Mouse (Mus musculus): ENCODE measurements around the gene Fam83e.

Fam83e gene

DNA sequence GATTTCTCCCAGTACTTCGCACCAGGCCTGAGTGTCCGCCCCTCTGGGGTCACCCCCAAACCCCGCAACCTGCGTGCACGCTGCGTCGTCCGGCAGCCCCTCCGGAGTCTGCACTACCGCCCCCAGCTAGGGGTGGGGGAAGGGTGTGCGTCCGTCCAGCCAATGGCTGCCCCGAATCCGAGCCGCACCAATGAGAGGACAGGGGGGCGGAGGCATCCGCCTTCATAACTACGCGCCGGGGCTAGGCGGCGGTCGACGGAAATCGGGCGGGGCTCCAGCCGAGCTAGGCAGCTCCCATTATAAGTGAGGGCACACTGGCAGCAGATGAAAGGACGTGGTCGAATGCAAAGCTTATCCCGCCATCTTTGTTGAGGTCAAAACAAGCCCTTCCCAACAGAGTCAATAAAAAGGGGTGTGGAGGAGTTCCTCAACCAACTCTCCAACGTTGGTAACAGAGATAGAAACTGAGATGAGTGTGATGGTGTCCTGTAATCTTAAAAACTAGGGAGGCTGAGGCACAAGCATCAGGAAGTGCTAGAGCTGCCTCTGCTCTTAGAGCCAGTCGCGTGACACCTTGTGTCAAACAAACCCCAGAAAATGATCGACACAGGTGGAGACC is 5.8 kb upstream of the Fam83e start, which contains the start of gene Rpl18:
Rpl18 (plus strand) TSS at position 368 of the 619 bp plus-strand sequence.
- peak; percentile 97 for DNase-seq (ENCODE audit: low spot score)

DNA sequence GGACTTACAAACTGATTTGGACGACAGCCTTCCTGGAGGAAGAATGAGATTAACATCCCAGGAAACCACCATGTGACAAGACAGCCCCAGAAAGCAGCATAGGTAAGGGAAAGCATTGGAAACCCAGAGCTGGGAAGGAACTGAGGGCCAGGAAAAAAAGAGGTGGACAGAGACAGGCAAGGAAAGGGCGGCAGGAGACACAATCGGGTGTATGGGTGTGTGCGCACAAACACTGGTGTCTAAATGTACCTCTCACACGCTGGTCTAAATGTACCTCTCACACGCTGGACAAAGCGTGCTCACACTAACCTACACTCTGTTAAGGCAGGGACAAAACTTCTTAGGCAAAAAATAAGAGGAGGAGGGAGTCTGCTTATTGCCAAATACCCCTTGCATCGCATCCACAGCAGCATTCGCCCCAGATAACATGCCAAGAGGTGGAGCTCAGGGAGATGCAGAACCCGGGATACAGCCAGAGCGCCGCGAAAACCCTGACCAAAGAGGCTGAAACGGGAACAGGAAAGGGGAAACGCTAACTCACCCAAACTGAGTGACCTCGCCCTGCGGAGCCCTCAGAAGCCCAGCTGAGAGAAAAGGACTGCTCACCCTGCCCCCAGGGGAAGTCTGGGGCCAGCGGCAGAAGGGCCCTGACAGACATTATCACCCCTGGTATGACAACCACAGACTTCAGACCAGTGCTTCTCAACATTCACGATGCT is 5.1 kb upstream of the Fam83e start:
- DNase-seq (ENCODE audit: low spot score) = no peak

DNA sequence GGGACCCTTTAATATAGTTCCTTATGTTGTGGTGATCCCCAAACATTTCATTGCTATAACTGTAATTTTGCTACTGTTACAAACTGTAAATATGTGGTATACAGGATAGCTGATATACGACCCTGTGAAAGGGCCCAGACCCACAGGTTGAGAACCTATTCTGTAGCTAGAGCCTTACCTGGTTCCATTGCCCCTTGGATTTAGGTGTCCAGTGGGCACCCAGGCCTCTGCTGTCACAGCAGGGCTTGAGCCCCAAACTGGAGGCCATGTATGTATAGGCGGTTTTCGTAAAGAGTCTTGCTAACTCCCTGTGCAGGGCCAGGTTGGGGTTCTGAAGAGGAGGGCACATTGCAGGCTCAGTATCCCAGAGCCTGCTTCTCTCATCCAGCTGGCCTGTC is 4.6 kb upstream of the Fam83e start:
- no peak for DNase-seq (ENCODE audit: low spot score)

DNA sequence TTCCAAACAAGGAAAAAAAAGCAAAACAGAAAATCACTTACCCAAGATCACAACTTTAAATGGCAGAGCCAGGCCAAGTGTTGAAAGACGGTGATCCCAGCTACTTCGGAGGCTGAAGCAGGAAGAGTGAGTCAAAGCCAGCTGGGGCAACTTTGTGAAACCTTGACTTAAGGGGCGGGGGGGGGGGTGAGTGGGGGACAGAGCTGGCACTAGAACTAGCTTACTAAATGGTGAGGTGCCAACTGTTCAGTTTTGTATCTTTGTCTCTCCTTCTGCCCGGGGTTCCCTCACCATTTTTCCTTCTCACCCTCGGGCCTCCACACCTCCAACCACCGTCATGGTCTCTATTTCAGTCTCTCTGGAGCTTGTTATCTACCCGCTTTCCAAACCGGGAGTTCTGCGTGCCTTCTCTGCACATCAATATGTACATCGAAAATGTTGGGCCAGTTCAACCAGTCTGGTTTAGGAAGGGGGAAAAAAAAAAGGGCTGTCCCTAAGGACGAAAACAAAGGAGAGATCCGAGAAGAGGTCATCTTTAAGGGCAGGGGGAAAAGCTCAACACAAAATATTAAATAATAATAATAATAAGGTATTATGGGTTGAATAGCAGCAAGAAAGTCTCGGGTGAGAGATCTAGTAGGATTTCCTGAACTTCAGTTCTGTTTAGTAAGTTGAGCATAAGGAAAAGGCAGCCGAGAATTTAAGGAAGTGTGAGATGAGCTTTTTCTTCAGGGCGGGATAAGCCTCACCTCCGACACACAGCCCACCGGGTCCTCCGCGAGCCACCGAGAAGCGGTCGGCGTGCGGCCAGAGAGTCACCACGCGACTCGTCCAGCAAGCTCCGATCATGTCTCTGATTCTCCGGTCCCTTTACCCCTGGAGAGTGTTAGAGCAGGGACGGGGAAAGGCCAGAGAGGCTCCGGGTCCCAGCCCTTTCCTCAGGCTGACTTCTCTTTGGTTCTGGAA is 3.8 kb upstream of the Fam83e start:
- no peak for DNase-seq (ENCODE audit: low spot score)

DNA sequence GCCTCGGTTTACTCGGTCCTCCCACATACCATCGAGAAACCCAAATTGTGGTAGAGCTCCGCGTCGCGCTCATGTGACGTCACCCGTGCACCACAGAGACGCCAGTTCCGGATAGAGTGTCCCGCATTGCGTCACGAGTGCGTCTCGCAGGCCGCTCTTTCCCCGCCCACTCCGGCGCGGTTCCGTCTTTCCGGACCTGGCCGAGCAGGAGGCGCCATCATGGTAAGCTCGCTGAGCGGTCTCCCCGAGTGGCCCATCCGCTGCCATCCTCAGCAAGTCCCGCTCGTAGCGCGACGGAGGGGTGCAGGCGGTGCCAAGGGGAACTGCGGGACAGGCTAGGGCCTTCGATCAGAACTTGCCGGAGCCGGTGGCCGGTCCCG is 3.1 kb upstream of the Fam83e start, which contains the start of gene Sphk2:
Sphk2 (minus strand) TSS at position 85 of the 380 bp plus-strand sequence.
- peak; percentile 94 for DNase-seq (ENCODE audit: low spot score)

DNA sequence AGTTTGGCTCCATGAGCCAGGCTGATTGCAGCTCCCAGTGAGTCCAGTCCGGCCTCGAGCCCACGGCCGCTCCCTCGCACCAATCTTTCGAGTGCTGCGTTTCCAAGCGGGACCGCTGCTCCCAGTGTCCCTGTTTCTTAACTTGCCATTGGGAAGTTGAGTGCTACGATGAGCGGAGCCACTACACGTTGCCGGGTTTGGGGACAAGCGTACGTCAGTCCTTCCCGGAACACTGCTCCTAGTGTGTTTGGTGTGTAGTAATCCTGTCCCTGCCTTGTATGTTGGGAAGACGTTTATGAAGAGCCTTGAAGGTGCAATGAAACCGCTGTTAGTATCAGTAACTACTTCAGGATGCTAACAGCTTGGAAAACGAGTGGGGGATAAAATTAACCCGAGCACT is 2.7 kb upstream of the Fam83e start:
- DNase-seq (ENCODE audit: low spot score) = no peak

DNA sequence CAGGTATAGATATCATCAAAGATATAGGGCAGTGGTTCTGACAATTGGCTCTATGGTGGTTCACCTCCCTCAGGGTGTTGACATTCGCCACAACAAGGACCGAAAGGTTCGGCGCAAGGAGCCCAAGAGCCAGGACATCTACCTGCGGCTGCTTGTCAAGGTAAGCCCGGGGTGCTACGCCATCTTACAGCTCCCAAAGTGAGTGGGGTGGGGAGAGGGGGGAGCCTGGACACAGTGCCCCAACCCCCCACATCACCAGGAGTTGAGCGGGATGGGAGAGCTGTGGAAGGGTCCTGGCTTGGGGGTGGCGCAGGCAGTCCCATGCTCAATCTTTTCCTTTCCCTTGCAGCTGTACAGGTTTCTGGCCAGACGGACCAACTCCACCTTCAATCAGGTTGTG is 1.8 kb upstream of the Fam83e start:
- no peak for DNase-seq (ENCODE audit: low spot score)

DNA sequence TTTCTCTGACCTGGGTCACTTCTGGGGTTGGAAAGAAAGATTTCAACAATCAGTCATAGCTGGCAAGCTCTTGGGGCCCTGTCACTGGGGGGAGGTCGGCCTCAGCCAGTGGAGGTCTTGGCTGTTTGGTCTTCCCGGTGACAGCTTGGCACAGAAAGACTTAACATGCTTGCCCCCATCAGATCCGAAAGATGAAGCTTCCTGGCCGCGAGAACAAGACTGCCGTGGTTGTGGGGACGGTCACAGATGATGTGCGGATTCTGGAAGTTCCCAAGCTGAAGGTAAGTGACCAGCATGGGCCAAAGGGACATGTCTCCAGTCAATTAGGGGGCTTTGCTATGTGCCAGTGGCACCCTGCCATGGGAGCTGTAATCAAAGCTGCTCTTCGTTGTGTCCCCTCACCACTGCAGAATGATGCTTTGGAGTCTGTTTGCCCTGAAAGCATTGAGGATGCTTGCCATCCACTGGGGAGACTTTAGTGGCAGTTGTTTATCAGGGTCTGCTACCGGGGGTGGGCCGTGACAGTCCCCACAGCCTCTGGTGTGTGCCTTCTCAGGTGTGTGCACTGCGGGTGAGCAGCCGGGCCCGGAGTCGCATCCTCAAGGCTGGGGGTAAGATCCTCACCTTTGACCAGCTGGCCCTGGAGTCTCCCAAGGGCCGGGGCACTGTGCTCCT is 1.1 kb upstream of the Fam83e start:
- no peak for DNase-seq (ENCODE audit: low spot score)

DNA sequence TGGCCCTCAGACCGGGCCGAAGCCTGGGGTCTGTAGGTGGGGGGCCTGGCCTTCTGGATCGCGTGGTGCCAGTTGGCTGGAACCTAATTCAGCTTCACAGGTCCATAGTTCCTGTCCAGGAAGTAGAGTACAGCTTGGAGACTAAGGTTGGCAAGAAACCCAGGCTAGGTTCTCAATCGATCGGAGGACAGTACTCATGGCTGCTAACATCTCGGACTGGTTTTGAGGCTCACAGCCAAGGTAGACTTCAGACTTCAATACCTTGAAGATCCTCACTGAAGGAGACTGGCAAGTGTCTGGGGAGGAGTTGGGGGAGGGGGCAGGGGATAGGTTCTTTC is 191 bp downstream of the Fam83e start:
- DNase-seq (ENCODE audit: low spot score) = no peak

DNA sequence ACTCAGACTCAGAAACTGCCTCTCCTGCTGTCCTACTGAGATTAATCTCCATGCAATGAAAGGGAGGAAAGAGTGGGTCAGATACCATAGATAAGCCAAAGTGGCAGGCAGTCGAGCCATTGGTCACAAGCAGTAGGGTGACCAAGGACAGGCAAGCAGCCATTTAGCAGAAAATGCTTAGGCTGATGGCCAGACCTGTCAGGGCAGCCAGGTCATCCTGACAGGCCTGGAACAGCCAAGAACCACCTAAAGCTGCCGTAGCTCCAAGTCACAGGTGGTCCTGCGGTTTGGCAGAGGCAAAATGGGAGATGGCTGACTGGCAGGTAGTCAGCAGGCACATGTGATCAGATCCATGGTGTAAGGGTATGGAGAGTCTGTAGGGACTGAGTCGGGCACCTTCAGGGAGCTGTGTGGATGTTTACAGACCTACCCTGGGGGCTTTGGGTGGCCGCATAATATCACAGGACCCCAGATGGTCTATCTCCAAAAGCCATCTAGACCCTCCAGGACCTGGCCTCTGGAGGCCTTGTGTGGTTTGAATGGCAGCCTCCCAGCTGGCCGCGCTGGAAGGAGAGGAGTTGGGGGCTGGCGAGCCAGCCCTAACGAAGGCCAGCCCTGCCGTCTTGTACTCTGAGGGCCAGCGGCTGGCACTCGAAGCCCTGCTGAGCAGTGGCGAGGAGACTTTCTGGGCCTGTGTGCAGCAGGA is 783 bp downstream of the Fam83e start:
- no peak for DNase-seq (ENCODE audit: low spot score)

DNA sequence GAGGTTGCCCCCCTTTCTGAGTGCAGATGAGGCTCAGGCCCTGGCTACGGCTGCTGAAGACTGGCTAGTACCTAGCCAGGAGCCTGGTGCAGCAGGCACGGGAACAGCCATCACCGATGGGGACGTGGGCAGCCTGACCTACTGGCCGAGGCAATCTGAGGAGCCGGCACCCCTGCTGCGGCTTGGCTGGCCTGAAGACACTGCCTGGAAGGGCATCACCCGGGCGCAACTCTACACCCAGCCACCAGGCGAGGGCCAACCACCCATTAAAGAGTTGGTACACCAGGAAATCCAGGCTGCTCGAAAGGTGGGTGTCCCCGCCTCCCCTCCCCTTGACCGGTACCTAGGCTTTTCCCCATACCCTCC is 1.3 kb downstream of the Fam83e start:
- DNase-seq (ENCODE audit: low spot score) = no peak

DNA sequence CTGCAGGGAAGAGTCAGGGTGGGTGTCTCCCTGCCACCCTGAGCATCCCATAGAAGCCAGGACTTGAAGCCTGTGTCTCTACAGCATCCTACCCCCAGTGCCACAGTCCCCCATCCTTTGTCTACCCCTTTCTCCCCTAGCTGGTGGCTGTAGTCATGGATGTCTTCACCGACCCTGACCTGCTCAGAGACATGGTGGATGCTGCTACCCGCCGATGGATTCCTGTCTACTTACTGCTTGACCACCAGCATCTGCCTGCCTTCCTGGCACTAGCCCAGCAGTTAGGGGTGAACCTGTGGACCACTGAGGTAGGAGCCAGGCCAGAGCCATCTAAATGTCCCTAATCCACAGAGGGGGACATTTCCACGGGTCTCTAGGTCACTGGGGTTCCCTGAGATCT is 2.3 kb downstream of the Fam83e start:
- no peak for DNase-seq (ENCODE audit: low spot score)

DNA sequence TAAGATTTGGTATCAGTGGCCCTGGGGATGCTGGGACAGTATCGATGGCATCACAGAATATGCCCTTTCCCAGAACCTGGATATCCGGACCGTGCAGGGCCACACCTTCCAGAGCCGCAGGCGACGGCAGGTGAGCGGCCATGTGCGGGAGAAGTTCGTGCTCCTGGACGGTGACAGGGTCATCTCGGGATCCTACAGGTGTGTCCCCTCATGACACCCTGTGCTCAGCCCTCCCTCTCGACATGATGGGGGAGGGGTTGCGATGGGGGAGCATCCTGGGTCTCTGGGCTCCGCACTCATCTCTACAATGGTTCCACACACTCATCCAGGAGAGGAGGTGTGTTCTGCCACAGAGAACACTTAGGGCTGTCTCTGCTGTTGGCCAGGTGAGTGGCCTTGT is 2.8 kb downstream of the Fam83e start:
- DNase-seq (ENCODE audit: low spot score) = no peak

DNA sequence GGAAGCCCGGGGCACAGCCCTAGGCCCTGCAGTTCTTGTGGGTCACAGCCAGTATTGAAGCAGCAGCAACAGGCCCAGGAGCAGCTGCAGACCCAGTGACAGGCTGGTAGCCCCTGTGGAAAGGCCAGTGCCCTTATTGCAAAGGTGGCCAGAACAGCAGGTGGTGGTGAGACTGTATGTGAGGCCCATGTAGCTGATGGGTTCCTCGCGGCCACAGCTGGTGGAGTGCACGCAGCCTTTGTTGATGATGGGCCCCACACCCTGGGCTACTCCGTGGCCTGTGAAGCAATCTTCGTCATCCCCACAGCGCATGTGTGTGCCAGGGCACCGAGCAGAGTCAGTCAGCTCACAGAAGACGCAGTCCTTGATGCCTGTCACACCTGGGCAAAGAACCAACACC is 4.1 kb downstream of the Fam83e start:
- no peak for DNase-seq (ENCODE audit: low spot score)

DNA sequence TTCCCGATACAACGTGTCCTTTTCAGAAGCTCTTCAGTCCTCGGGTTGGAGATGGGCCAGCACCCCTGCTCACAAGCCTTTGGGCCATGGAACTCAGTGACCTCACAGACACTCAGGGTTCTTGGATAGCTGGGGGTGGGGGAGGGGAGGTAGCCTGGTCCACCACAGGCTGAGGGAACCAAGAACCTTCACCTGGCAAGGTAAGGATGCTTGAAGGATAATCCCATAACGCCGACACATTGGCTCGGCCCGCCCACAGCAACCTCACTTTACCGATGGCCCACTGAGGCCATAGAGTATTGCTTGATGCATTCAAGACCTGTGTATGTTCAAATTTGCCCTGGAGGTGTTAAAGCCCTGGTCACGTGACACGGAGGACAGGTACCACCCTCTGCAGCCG is 4.7 kb downstream of the Fam83e start, which contains the start of gene Spaca4:
Spaca4 (minus strand) TSS at position 101 of the 400 bp plus-strand sequence.
- DNase-seq (ENCODE audit: low spot score) = no peak

DNA sequence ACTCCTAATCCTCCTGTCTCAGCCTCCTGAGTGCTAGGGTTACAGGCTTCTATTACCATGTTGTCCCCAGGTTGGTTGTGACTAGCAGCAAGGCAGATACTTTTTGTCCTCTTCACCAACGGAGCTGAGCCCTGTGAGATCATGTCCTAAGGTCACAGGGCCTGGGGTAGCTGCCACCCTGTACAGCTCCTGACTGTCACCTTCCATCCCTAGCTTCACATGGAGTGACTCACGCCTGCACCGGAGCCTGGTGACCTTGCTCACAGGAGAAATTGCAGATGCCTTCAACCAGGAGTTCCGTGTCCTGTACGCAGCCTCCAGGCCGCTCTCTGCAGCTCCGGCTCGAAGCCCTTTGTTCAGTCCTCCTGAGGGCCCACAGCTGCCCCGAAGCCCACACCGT is 5.4 kb downstream of the Fam83e start:
- no peak for DNase-seq (ENCODE audit: low spot score)

DNA sequence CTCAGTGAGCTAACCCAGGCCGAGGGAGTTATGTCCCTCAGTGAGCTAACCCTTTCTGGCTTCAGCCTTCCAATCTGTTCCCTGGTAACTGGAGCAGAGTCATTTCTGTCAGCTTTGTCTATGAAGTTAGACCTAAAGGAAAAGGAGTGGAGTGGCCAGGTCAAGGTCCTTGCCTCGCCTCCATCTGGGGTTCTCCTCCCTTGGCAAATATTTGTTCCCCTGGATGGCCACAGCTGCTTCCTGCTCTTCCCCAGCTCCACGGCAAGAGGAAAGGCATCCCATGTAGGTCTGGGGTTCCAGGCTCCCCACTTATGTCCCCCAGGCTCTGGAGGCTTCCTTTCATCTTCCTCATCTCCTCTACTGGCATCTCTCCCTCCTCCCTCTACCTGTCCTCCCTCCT is 6.6 kb downstream of the Fam83e start:
- DNase-seq (ENCODE audit: low spot score) = no peak

DNA sequence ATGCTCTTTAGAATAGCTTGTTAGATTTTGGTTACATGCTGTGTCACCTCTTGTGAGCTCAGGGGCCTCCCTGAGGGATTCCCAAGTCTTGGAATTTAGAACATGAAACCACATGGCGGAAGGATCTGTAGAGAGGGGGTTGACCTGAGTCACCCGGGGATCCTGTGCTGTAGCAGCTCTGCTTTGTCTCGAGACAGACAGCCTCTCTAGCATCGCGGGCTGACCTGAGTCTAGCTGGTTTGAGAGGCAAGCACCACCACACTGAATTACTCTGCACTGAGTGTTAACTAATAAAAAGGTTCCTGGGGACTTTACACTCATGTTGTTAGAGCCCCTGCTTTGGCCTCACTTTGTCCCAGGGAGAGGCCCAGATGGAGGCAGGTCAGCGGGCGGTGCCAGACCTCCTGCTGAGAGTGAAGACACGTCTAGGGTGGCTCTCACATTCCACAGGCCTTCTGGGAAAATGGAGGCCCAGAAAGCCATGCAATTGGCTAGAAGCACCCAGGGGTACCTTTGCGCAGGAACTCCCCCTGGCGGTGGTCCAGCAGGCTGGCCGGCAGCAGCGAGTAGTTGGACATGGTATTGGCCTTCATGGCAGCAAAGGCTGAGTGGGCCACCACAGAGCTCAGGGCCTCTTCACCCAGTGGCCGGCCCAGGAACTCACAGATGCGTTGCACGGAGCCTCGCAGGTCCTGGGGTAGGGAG is 9.9 kb downstream of the Fam83e start:
- peak; percentile 75 for DNase-seq (ENCODE audit: low spot score)

DNA sequence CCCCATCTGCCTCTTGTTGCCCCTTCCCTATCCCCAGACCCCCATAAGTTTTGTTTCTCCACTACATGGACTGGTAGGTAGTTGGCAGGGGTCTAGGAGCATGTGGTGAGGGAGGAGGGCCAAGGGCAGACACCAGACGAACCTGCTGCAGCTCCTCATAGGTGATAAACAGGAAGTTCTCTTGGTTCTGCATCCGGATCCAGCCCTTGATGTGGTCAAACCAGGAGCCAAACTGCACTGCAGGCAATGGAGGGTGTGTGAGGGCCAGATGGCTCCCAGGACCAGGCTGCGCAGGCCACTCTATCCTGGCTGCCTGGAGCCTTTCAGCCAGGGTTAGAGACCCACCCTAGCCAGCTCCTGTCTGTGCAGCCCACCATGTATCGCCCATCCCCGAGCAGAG is 12.5 kb downstream of the Fam83e start:
- no peak for DNase-seq (ENCODE audit: low spot score)

DNA sequence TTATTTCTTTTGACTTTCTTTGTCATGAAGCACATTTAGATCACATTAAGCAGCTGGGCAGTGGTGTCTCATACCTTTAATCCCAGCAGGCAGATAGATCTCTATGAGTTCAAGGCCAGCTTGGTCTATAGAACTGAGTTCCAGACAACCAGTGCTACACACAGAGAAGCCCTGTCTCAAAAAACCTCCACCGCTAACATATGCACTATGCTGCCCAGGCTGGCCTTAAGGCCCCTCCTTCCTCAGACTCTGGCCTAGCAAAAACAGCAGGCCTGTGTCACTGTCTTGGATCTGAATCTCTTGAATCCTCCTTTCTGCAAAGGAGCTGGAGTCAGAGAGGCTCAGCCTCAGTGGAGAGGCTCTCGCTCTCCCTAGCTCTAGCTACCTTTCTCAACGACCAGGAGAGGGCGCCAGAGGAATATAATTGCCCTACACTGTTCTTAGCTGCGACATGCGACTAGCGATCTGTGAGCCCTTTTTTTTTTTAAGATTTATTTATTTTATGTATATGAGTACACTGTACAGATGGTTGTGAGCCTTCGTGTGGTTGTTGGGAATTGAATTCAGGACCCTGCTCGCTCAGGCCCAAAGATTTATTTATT is 18.3 kb downstream of the Fam83e start:
- DNase-seq (ENCODE audit: low spot score) = peak; percentile 68

DNA sequence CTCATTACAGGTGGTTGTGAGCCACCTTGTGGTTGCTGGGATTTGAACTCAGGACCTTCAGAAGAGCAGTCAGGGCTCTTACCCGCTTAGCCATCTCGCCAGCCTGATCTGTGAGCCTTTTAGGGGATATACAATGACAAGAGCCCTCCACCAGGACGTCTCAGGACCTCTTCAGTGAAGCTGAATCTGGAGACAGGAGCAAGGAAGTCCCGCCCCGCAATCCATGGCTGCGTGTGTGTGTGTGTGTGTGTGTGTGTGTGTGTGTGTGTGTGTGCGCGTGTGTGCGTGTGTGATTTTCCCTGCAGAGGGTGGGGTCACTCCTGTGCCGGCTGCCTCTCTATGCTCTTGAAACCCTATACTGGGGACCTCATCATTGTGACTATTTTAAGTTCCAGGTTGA is 18.8 kb downstream of the Fam83e start:
- DNase-seq (ENCODE audit: low spot score) = no peak

Measured in yolk sac, embryonic 10.5 days (tissue).